Mouse (Mus musculus): Measurements from ENCODE around the gene Bmpr2.
"Not testable (repeated sequence)": the region's sequence is repeated elsewhere in the genome, so short reads cannot be mapped to it uniquely, and the experiment has no call there.

Bmpr2 gene

GRCm38 (mm10) chr1:59763164-59763768 is at the start of gene Bmpr2:
Gene Bmpr2, plus strand, starts transcription at chr1:59763400.
- DNase-seq = peak; percentile 88

GRCm38 (mm10) chr1:59719900-59720299 is 43.3 kb upstream of the Bmpr2 start:
- DNase-seq = no peak

- DNase-seq = no peak
Measured at GRCm38 (mm10) chr1:59725661-59726060, 37.5 kb upstream of the Bmpr2 start.

GRCm38 (mm10) chr1:59730106-59730505 is 33.1 kb upstream of the Bmpr2 start:
- DNase-seq = peak; percentile 6

- DNase-seq = no peak
Measured at GRCm38 (mm10) chr1:59730737-59731136, 32.5 kb upstream of the Bmpr2 start.

- no peak for DNase-seq
Measured at GRCm38 (mm10) chr1:59734076-59734475, 29.1 kb upstream of the Bmpr2 start.

- no peak for DNase-seq
Measured at GRCm38 (mm10) chr1:59738768-59739414, 24.3 kb upstream of the Bmpr2 start.

GRCm38 (mm10) chr1:59739577-59740354 is 23.4 kb upstream of the Bmpr2 start:
- DNase-seq = no peak

GRCm38 (mm10) chr1:59749047-59749446 is 14.2 kb upstream of the Bmpr2 start:
- DNase-seq = no peak

GRCm38 (mm10) chr1:59749724-59750123 is 13.5 kb upstream of the Bmpr2 start:
- not testable (repeated sequence) for DNase-seq

GRCm38 (mm10) chr1:59755298-59755697 is 7.9 kb upstream of the Bmpr2 start:
- DNase-seq = no peak

- no peak for DNase-seq
Measured at GRCm38 (mm10) chr1:59758325-59758724, 4.9 kb upstream of the Bmpr2 start.

- peak; percentile 35 for DNase-seq
Measured at GRCm38 (mm10) chr1:59762208-59762607, 992 bp upstream of the Bmpr2 start.

- DNase-seq = peak; percentile 38
Measured at GRCm38 (mm10) chr1:59762651-59763163, 493 bp upstream of the Bmpr2 start.

- DNase-seq = peak; percentile 40
Measured at GRCm38 (mm10) chr1:59763781-59764251, 616 bp downstream of the Bmpr2 start.

GRCm38 (mm10) chr1:59764407-59764971 is 1.3 kb downstream of the Bmpr2 start:
- DNase-seq = peak; percentile 44

GRCm38 (mm10) chr1:59765279-59765678 is 2.1 kb downstream of the Bmpr2 start:
- DNase-seq = no peak

- no peak for DNase-seq
Measured at GRCm38 (mm10) chr1:59766626-59767025, 3.4 kb downstream of the Bmpr2 start.

- DNase-seq = no peak
Measured at GRCm38 (mm10) chr1:59771871-59772270, 8.7 kb downstream of the Bmpr2 start.

GRCm38 (mm10) chr1:59781080-59781479 is 17.9 kb downstream of the Bmpr2 start:
- DNase-seq = no peak

- DNase-seq = no peak
Measured at GRCm38 (mm10) chr1:59788975-59789374, 25.8 kb downstream of the Bmpr2 start.

GRCm38 (mm10) chr1:59789741-59790140 is 26.5 kb downstream of the Bmpr2 start:
- no peak for DNase-seq

- peak; percentile 62 for DNase-seq
Measured at GRCm38 (mm10) chr1:59795336-59795735, 32.1 kb downstream of the Bmpr2 start.
